Mouse (Mus musculus): ENCODE results near the gene Plekhg1.

GRCm38 (mm10) chr10:3933311-3933940 lies 193.3 kb downstream of the Plekhg1 start:
- TF ChIP-seq CTCF (IDR thresholded peaks at IDR 0.05) (no peak), EP300 (IDR thresholded peaks at IDR 0.05) (no peak)

Data from lung, postnatal 0 days (tissue).